In genomic region chr16:8188505-8188904, GRCm38 (mm10) we compare ENCODE assay signal across 15 mouse cellular contexts.
DNase-seq lines count a peak whose midpoint lies in the region; ATAC-seq lines count a peak whose summit lies in the region.
"Had no signal": no experiment of that assay in that cellular context is flagged by ENCODE, and none has a peak within 500 bp of the region (broad histone marks: within the 10 kb centered on the region; RNA-seq: fewer than 3 reads in every experiment).

No protein-coding gene starts in this region.

- H3K4me1 ChIP-seq in kidney, embryonic 16.5 days (ENCODE audit: insufficient read depth, low read length): no peaks in the 10 kb centered on the region
- peaks cover 15% of the 10 kb centered on the region for H3K4me1 ChIP-seq in forebrain, embryonic 10.5 days
- H3K4me1 ChIP-seq in hindbrain, embryonic 11.5 days (replicated peaks; ENCODE audit: control insufficient read depth, insufficient read depth, low read length): no peaks in the 10 kb centered on the region
- H3K4me1 ChIP-seq: limb, embryonic 12.5 days; lung, embryonic 15.5 days had no signal

- 50% methylated on average over 4 of the region's 4 CpGs for WGBS in kidney, embryonic 16.5 days
- 36% methylated on average over 4 of the region's 4 CpGs for WGBS in forebrain, embryonic 10.5 days
- 51% methylated on average over 4 of the region's 4 CpGs for WGBS in hindbrain, embryonic 11.5 days

- ATAC-seq in cerebellum, adult (ENCODE audit: insufficient number of reproducible peaks, low FRiP score, low TSS enrichment): no peak
- peak; percentile 49; the same call in 1 of the 2 replicates for ATAC-seq in kidney, embryonic 16.5 days (ENCODE audit: low FRiP score, low TSS enrichment)
- ATAC-seq in hindbrain, embryonic 11.5 days (ENCODE audit: low FRiP score): no peak
- ATAC-seq: intestine, embryonic 16.5 days had no signal

- no peaks in the 10 kb centered on the region for H3K36me3 ChIP-seq in kidney, embryonic 16.5 days (ENCODE audit: insufficient read depth, low read length)
- H3K36me3 ChIP-seq in forebrain, embryonic 10.5 days (replicated peaks): no peaks in the 10 kb centered on the region
- H3K36me3 ChIP-seq in hindbrain, embryonic 11.5 days (ENCODE audit: control insufficient read depth, insufficient read depth, low read length): no peaks in the 10 kb centered on the region
- H3K36me3 ChIP-seq: G1E; limb, embryonic 12.5 days; lung, embryonic 15.5 days had no signal

- no peaks in the 10 kb centered on the region for H3K27me3 ChIP-seq in kidney, embryonic 16.5 days (ENCODE audit: insufficient read depth, low read length)
- H3K27me3 ChIP-seq in forebrain, embryonic 10.5 days (ENCODE audit: poor library complexity, severe bottlenecking): no peaks in the 10 kb centered on the region
- no peaks in the 10 kb centered on the region for H3K27me3 ChIP-seq in hindbrain, embryonic 11.5 days (ENCODE audit: control insufficient read depth, insufficient read depth, low read length)
- H3K27me3 ChIP-seq: limb, embryonic 12.5 days; lung, embryonic 15.5 days had no signal

- no peak overlapping the region for H3K27ac ChIP-seq in kidney, embryonic 16.5 days (ENCODE audit: low read length)
- 0 out of 2 replicates have a peak overlapping the region, but pooled peaks have one; percentile 8 for H3K27ac ChIP-seq in forebrain, embryonic 10.5 days
- H3K27ac ChIP-seq in hindbrain, embryonic 11.5 days (ENCODE audit: low read depth, low read length): no peak overlapping the region
- H3K27ac ChIP-seq: limb, embryonic 12.5 days; lung, embryonic 15.5 days had no signal

- no peak overlapping the region for H3K9ac ChIP-seq in kidney, embryonic 16.5 days (replicated peaks; ENCODE audit: low read length)
- H3K9ac ChIP-seq in hindbrain, embryonic 11.5 days (ENCODE audit: low read depth, low read length): no peak overlapping the region
- H3K9ac ChIP-seq: limb, embryonic 12.5 days; lung, embryonic 15.5 days had no signal

- peak; percentile 28 to 41 for DNase-seq in cerebellum, postnatal 10 days
- no peak for DNase-seq in kidney, postnatal 4 days
- peak; percentile 61 for DNase-seq in R1 (ENCODE audit: low read depth, low spot score)
- no peak for DNase-seq in forebrain, embryonic 10.5 days (ENCODE audit: extremely low spot score, low spot score)
- DNase-seq in urinary bladder, adult 2 months (ENCODE audit: low spot score): no peak
- DNase-seq in hindbrain, embryonic 11.5 days (ENCODE audit: low spot score): no peak
- DNase-seq: cerebellum, postnatal 36 days; heart, postnatal 4 days; thymus, postnatal 25 days had no signal

- H3K4me2 ChIP-seq in kidney, embryonic 16.5 days (replicated peaks; ENCODE audit: low read depth, low read length): no peak overlapping the region
- H3K4me2 ChIP-seq in hindbrain, embryonic 11.5 days (replicated peaks; ENCODE audit: low read depth, low read length): no peak overlapping the region
- H3K4me2 ChIP-seq: limb, embryonic 12.5 days; lung, embryonic 15.5 days had no signal

- no peak overlapping the region for H3K4me3 ChIP-seq in kidney, embryonic 16.5 days (ENCODE audit: low read length)
- no peak overlapping the region for H3K4me3 ChIP-seq in forebrain, embryonic 10.5 days
- H3K4me3 ChIP-seq in hindbrain, embryonic 11.5 days (ENCODE audit: low read depth, low read length): no peak overlapping the region
- H3K4me3 ChIP-seq: limb, embryonic 12.5 days; lung, embryonic 15.5 days had no signal

- H3K9me3 ChIP-seq in kidney, embryonic 16.5 days (ENCODE audit: low read length): no peaks in the 10 kb centered on the region
- no peaks in the 10 kb centered on the region for H3K9me3 ChIP-seq in forebrain, embryonic 10.5 days
- H3K9me3 ChIP-seq in hindbrain, embryonic 11.5 days (ENCODE audit: control insufficient read depth, low read length): no peaks in the 10 kb centered on the region
- H3K9me3 ChIP-seq: G1E; limb, embryonic 12.5 days; lung, embryonic 15.5 days had no signal

Comparison
In these comparisons a context has a peak if more than half of its experiments do, and no peak if none do; other contexts are left out.
1. DNase-seq: peak in cerebellum, postnatal 10 days (2 of 2) and R1 (single experiment); none in kidney, postnatal 4 days (0 of 2), forebrain, embryonic 10.5 days (single experiment), urinary bladder, adult 2 months (single experiment) and hindbrain, embryonic 11.5 days (single experiment).